Mouse (Mus musculus) kidney, adult 11 months (tissue): ENCODE results near the gene Vmn1r167.
"Not testable (repeated sequence)": the region's sequence is repeated elsewhere in the genome, so short reads cannot be mapped to it uniquely, and the experiment has no call there.

Experiments
- DNase-seq: peaks from one replicate; pipeline ENCODE4 v3.0.0; 2022

Vmn1r167 gene

GRCm38 (mm10) chr7:23507106-23507505, at the start of gene Vmn1r167:
Gene Vmn1r167, minus strand, starts transcription at chr7:23507206.
- DNase-seq: not testable (repeated sequence)

DNA sequence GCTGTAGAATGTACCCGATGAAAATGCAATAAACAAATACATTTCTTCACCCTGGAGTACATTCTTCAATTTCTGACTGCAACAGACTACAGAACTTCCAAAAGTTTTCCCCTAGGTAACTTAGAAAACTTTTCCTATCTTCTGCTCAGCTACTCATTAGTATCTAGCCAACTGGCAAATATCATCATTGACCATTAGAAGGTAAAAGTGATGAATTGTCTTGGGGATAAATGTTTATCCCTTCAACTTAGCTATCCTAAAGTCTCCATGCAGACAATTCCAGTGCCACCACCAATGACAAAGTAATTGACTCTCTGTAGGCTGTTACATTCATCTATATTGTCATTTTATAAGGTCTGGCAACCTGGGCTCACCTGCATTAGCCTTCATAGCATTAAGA, 32.4 kb upstream of the Vmn1r167 start, which contains the start of gene Vmn1r168:
Gene Vmn1r168, plus strand, starts transcription at position 301 of the 400 bp plus-strand sequence.
- not testable (repeated sequence) for DNase-seq

DNA sequence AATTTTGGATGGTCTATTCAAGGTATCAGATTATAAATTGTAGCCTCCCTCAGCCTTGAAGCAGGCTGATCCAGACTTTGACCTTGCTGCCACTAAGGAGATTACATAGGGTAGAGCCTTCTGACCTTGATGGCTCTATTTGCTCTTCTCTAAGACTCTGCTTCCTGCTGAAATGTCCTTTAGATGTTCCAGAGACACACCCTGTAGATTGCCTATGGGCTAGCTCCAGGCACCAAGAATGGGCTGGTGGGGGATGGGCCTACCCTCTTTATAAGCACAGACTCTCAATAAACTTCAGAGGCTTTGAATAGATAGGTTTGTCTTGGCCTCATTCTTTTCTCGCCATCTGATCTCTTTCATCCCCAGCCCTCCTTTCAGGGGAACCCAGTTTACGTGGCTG, 34.1 kb downstream of the Vmn1r167 start:
- not testable (repeated sequence) for DNase-seq

- not testable (repeated sequence) for DNase-seq
Measured at GRCm38 (mm10) chr7:23470832-23471231, 36.2 kb downstream of the Vmn1r167 start.

DNA sequence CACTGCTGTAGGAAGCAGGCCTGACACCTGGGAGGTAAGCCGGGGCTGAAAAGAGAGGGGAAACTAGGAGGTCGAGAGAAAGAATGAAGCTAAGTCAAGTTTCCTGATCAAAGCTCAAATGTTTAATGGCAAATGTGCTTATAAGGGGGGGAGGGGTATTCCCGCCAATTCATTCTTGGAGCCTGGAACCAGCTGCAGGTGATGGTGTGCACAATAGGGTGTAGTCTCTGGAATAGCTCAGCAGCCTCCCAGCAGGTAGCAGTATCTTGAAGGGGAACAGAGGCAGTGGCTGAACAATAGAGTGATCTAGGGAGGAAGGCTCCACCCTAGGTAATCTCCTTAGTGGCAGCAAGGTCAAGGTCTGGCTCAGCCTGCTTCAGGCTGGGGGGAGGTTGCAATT, 36.8 kb downstream of the Vmn1r167 start:
- not testable (repeated sequence) for DNase-seq
